Mouse (Mus musculus) cerebellum, postnatal 10 days (tissue): ENCODE measurements around the gene Fam171a2.
A peak's percentile ranks its signal among the peaks of the same experiment; 100 is the strongest.

ENCODE experiments used
- DNase-seq, 2 experiments: peaks; one replicate each; pipeline ENCODE4 v3.0.0; 2021; ENCODE audit warnings: mixed read lengths in 2 of 2

The Fam171a2 gene

GRCm38 (mm10) chr11:102408888-102409794 lies 38.3 kb downstream of the Fam171a2 start:
- peak in 1 of 2 experiments; percentile 17 for DNase-seq

DNA sequence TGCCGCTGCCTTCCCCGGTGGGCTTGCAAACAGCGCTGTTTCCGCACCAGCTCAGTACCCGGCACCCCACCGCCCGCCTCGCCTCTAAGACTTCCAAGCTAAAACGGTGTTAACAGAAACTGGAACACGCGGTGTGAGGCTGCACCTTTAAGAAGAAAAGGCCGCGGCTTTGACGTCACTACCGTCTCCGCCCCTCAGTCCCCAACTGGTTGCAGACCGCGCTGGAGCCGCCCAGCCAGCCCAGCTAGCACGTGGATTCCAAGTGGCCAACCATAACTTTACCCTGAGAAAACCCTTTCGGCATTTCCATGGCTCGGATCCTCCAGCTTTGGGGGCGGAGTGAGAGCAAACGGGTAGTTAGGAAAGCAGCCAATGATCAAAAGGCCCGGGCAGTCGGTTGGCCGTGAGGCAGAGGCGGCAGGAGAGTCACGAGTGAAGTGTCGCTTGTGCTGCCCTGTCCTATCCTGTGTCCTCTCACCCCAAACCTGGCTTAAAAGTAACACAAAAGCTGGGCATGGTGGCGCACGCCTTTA lies 39.1 kb downstream of the Fam171a2 start:
- DNase-seq: peak; percentile 97 to 98

DNA sequence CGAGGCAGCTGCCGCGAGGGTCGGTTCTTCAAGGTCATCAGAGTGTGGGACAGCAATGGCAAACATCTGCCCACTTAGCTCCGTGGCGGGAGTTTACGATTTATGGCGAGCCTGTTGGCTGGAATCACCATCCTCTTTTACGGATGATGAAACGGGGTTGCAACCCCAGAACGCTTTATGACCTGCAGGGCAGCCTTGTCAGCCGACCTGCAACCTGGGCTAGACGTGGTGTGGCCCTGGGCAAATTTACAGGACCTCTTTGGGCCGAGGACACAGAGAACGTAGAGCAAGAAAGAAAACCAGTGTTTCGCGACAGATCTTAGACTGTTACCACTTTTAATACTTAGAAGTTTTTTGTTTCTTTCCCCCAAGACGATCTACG lies 39.7 kb downstream of the Fam171a2 start, which contains the start of gene Slc25a39:
Gene Slc25a39 (minus strand): TSS at position 113 of the 382 bp plus-strand sequence.
- no peak for DNase-seq

DNA sequence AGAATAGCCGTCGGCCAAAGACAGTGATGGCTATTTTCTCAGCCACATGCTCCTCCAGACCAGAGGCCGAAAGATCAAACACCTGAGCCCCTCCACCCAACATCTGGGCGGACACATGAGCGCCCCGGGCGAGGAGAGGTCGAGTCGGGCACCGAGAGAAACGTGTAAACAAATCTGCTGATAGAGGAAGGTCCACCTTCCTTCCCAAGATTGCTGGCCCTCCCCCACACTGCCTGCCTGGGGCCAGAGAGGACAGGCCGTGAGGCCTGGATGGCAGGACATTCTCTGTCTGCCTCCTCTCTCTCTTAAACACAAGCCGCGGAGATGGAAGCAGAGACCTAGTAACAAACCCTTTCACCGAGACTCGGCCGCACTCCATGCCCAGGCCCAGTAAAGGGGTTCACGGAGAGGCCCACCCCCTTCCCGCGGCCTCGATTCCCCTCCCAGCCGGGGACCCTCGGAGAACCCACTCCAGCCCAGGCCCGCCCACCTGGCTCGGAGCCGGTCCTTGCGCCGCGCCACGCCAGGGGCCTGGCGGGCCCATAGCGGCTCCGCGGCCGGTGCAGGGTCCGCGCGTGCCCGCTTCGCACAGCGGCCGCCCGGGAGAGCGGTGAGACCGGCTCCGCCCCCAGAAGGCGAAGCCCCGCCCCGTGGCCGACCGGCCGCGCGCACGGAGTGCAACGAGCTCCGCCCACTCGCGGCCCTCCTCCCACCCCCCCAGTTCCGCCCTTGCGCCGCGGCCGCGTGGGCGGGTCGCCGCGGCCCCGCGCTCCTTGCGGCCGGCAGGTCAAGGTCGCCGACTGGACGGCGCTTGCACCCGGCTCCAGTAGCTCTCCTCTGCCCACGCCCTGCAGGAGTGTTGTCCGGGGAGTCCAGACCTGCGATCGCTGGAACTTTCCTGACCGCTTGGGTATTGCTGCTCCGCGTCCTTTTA lies 40.3 kb downstream of the Fam171a2 start:
- DNase-seq: peak; percentile 98 to 99

GRCm38 (mm10) chr11:102406401-102406800 lies 41.1 kb downstream of the Fam171a2 start:
- DNase-seq: peak in 1 of 2 experiments; percentile 36

DNA sequence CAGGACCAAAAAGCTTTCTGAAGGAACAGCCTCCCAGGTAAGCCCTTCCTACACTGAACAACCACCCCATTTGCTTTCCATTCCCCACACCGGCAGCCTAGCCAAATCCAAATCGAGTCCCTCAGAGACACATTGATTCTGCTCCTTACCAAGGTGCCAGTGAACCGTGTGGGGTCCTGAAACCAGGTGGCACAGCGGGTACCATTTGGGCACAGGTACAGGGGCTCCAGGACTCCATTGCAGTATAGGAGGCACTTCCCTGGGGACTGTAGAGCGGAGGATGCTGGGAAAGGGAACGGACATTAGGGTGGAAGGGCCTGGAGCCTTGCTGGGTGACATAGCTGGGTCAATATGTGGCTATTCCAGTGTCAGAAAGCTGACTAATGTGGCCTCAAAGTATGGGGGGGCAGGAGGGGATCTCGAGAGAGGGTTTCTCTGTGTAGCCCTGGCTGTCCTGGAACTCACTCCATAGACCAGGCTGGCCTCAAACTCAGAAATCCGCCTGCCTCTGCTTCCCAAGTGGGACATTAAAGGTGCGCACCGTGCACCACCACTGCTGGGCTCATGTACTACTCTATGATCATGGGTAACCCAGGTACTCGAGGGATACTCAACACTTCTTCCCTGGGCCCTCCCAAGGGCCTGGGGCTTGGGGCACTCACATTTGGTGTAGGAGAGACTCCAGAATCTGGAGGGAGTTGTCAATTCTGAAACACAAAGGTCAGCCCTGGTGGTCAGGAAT lies 41.8 kb downstream of the Fam171a2 start:
- DNase-seq: peak in 1 of 2 experiments; percentile 25

GRCm38 (mm10) chr11:102404161-102405010 lies 43.1 kb downstream of the Fam171a2 start:
- DNase-seq: peak in 1 of 2 experiments; percentile 19

DNA sequence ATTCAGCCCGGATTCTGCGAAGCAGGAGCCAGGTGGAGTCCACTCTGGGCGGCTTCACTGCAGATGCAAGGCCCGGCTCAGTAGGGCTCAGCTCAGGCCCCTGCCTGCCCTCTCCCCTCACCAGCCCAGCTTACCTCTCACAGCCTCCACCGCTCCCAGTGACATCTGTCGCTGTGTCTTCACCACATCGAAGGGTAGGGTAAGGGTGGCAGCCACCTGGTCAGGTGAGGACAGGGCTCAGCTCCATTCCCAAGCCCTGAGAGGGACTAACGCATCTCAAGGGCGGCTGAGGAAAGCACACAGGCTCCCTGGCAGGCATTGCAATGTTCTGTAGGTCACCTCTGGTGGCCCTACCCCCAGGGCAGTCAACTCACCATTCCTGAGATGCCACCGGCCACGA lies 43.8 kb downstream of the Fam171a2 start:
- DNase-seq: no peak

- peak; percentile 39 to 42 for DNase-seq
These were observed 45.5 kb downstream of the Fam171a2 start for GRCm38 (mm10) chr11:102401898-102402500.

DNA sequence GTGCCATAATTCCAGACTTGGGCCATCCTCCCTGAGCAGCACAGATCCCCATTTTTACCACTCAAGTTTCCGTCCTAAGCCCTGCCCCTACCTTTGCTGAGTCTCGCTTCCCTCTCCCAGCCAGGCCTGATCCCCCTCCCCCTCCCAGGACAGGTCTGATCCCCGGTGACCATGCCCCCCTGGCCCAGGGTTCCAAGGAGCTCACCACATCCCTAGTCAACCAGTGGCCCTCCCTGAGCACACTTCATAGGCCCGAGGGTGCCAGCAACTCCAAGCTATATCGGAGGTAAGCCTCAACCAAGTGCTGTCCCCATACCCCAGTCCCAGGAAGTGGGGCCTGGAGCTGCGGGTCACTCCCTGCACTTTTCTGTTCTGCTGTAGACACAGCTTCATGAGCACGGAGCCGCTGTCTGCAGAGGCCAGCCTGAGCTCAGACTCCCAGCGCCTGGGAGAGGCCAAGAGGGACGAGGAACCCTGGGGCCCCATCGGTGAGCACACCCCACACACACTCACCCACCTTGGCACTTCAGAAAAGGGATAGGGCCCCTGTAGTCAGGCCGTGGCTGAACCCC lies 46.9 kb downstream of the Fam171a2 start:
- peak; percentile 31 to 34 for DNase-seq

DNA sequence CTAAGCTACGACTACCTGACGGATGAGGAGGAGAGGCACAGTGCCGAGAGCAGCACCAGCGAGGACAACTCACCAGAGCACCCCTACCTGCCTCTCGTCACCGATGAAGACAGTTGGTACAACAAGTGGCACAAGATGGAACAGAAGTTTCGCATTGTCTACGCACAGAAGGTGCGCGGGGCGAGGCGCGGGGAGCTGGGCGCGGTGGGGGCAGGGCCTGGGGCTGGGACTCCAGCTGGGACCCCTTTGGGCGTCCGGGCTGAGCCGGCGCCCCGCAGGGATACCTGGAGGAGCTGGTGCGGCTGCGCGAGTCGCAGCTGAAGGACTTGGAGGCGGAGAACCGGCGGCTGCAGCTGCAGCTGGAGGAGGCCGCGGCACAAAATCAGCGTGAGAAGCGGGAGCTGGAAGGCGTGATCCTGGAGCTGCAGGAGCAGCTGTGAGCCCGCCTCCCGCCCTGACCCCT lies 47.8 kb downstream of the Fam171a2 start:
- peak; percentile 39 to 46 for DNase-seq

GRCm38 (mm10) chr11:102399107-102399506 lies 48.4 kb downstream of the Fam171a2 start:
- DNase-seq: peak; percentile 37 to 39

- DNase-seq: peak; percentile 78 to 88
These were observed 49.3 kb downstream of the Fam171a2 start for GRCm38 (mm10) chr11:102398007-102398825.

DNA sequence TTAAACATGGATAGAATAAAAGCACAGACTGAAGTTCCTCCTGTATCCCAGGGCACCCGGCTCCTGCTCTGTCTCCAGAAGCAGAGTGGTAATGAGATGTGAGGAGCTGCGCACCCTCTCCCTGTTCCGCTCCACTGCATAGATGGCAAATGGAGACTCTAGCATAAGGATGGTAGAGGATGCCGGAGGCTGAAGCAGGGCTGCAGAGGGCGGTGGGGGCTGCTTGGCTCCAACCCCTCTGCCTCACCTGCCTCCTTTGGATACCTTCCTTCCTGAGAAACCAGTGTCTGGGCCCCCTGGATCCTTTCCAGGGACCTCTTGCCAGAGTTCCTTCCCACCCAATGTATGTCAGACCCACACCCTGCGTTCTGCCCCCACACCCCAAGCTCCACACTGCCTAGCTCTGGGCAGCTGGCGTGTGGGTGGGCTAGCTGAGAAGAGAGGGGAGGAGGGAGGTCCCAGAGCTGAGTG lies 50.8 kb downstream of the Fam171a2 start:
- DNase-seq: peak; percentile 57

- peak; percentile 34 to 46 for DNase-seq
These were observed 51.2 kb downstream of the Fam171a2 start for GRCm38 (mm10) chr11:102396263-102396662.

DNA sequence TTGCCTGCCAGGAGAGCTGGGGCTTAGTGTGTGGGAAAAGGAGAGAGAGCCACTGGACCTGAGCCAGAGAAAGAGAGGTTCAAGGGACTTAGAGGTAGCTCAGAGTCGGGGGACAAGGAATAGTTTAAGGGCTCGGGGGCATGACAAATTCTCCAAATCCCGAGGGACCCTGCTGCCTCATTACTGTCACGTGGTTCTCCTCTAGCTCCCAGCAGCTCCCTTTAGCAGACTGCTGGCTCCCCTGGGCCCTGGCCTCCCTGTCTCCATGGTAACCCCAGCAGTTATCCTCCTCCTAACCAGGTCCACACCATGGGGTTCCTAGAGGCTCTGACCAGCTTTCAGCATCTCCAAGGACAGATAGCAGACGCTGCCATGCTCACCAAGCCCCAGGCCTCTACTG lies 52.2 kb downstream of the Fam171a2 start:
- peak; percentile 74 for DNase-seq

- peak; percentile 65 to 68 for DNase-seq
These were observed 52.9 kb downstream of the Fam171a2 start for GRCm38 (mm10) chr11:102394421-102395124.

- DNase-seq: peak; percentile 86 to 89
These were observed 53.6 kb downstream of the Fam171a2 start for GRCm38 (mm10) chr11:102393719-102394420.
